Mouse (Mus musculus) cerebellum, adult 11-12 months (tissue): ENCODE results near the gene Atp13a4.

ENCODE experiments used
- DNase-seq: peaks from one replicate; pipeline ENCODE4 v3.0.0; 2022

Atp13a4 gene

GRCm38 (mm10) chr16:29459331-29459730 is 85.3 kb downstream of the Atp13a4 start:
- no peak for DNase-seq

GRCm38 (mm10) chr16:29456851-29457250 is 87.8 kb downstream of the Atp13a4 start:
- no peak for DNase-seq

- DNase-seq = no peak
These were observed 91.4 kb downstream of the Atp13a4 start for GRCm38 (mm10) chr16:29453282-29453681.

- peak; percentile 8 for DNase-seq
These were observed 93.0 kb downstream of the Atp13a4 start for GRCm38 (mm10) chr16:29451706-29452105.

- DNase-seq = no peak
These were observed 102.5 kb downstream of the Atp13a4 start for GRCm38 (mm10) chr16:29442126-29442525.

- DNase-seq = no peak
These were observed 103.2 kb downstream of the Atp13a4 start for GRCm38 (mm10) chr16:29441405-29441985.

- DNase-seq = no peak
These were observed 106.6 kb downstream of the Atp13a4 start for GRCm38 (mm10) chr16:29438045-29438444.

- no peak for DNase-seq
These were observed 108.9 kb downstream of the Atp13a4 start for GRCm38 (mm10) chr16:29435746-29436145.

GRCm38 (mm10) chr16:29434712-29435111 is 110.0 kb downstream of the Atp13a4 start:
- DNase-seq = peak; percentile 4

- DNase-seq = no peak
These were observed 129.8 kb downstream of the Atp13a4 start for GRCm38 (mm10) chr16:29414822-29415221.

GRCm38 (mm10) chr16:29407319-29407718 is 137.3 kb downstream of the Atp13a4 start:
- DNase-seq = no peak

GRCm38 (mm10) chr16:29399079-29399478 is 145.6 kb downstream of the Atp13a4 start:
- peak; percentile 39 for DNase-seq

GRCm38 (mm10) chr16:29384781-29385180 is 159.9 kb downstream of the Atp13a4 start:
- no peak for DNase-seq

GRCm38 (mm10) chr16:29378458-29378857 is 166.2 kb downstream of the Atp13a4 start, which contains the start of gene Atp13a5:
Gene Atp13a5, minus strand, starts transcription at chr16:29378732.
- DNase-seq = no peak

GRCm38 (mm10) chr16:29374636-29375035 is 170.0 kb downstream of the Atp13a4 start:
- DNase-seq = no peak
